Mouse (Mus musculus) limb, embryonic 15.5 days (tissue): Measurements from ENCODE around the gene Mdn1. TPM values are rescaled to one million over a fixed set of nuclear protein-coding genes. Genes with fewer than 3 reads are reported as not detected.

ENCODE experiments used
- ATAC-seq: fragments of 200-750 bp; cut with Nextera tagmentation; 2 replicates; pipeline ENCODE4 v1.8.0; 2017; ENCODE audit warnings: low read depth, moderate TSS enrichment; ENCODE audit not compliant: insufficient number of reproducible peaks, low FRiP score, low TSS enrichment
- H3K27ac ChIP-seq: fragments of 300-500 bp; sonication (generic); 2 replicates; pipeline ENCODE4 v1.5.1; 2015; ENCODE audit warnings: moderate library complexity, mild to moderate bottlenecking, inconsistent platforms
- H3K27me3 ChIP-seq: fragments of 300-500 bp; sonication (generic); 2 replicates; pipeline ENCODE4 v1.6.1; 2015; ENCODE audit warnings: inconsistent platforms
- H3K36me3 ChIP-seq: fragments of 300-500 bp; sonication (generic); 2 replicates; pipeline ENCODE4 v1.6.1; 2015; ENCODE audit warnings: inconsistent platforms
- H3K4me1 ChIP-seq: fragments of 300-500 bp; sonication (generic); 2 replicates; pipeline ENCODE4 v1.6.1; 2015; ENCODE audit warnings: inconsistent platforms
- H3K4me2 ChIP-seq: fragments of 300-500 bp; sonication (generic); 2 replicates; pipeline ENCODE4 v1.6.1; 2015; ENCODE audit warnings: mild to moderate bottlenecking, inconsistent platforms
- H3K4me3 ChIP-seq: fragments of 300-500 bp; sonication (generic); 2 replicates; pipeline ENCODE4 v1.5.1; 2015; ENCODE audit warnings: mild to moderate bottlenecking, inconsistent platforms
- H3K9ac ChIP-seq: fragments of 300-500 bp; sonication (generic); 2 replicates; pipeline ENCODE4 v1.6.1; 2015; ENCODE audit warnings: inconsistent platforms
- H3K9me3 ChIP-seq: fragments of 300-500 bp; sonication (generic); 2 replicates; pipeline ENCODE4 v1.6.1; 2016; ENCODE audit warnings: inconsistent platforms
- WGBS: fragments of 180-500 bp; shearing (Covaris S2); methylation state at CpG from one replicate; pipeline ENCODE4 v1.1.7; 2015; 5-methylcytosine and 5-hydroxymethylcytosine counted together
- polyA plus RNA-seq: library from polyadenylated mRNA; unstranded; fragments of >200 nt; fragmentation: Nextera tagmentation; extraction: Ambion mirVana; gene quantifications from 2 replicates; pipeline ENCODE4 v1.2.1, GENCODE M21; 2015

The Mdn1 gene
- polyA plus RNA-seq, 1 experiment from 2014 or later = 12.0 TPM

GRCm38 (mm10) chr4:32798976-32799375, 142.1 kb downstream of the Mdn1 start:
- WGBS = 82% methylated on average over 4 of the region's 4 CpGs
- H3K4me2 ChIP-seq = no peak overlapping the region
- H3K9me3 ChIP-seq = no peaks in the 10 kb centered on the region
- H3K27ac ChIP-seq = no peak overlapping the region
- H3K4me1 ChIP-seq = peaks cover 9% of the 10 kb centered on the region
- no peak overlapping the region for H3K9ac ChIP-seq
- no peaks in the 10 kb centered on the region for H3K27me3 ChIP-seq
- no peaks in the 10 kb centered on the region for H3K36me3 ChIP-seq
- H3K4me3 ChIP-seq = no peak overlapping the region
- no peak for ATAC-seq

- Histone ChIP-seq H3K27ac (peak within 1 kb of the TSS; percentile 100), H3K9ac (peak within 1 kb of the TSS; percentile 78), H3K4me1 (peaks cover 9% of the 10 kb centered on the region), H3K4me2 (peak within 1 kb of the TSS; percentile 60), H3K9me3 (no peaks in the 10 kb centered on the region), H3K4me3 (peak within 1 kb of the TSS; percentile 90), H3K27me3 (no peaks in the 10 kb centered on the region), H3K36me3 (no peaks in the 10 kb centered on the region)
- peak; percentile 67; the same call in 1 of the 2 replicates for ATAC-seq
- under 1% methylated on average over 52 of the region's 53 CpGs for WGBS
Measured at GRCm38 (mm10) chr4:32799966-32800576, 143.2 kb downstream of the Mdn1 start, which contains the start of gene Lyrm2. Lyrm2 (plus strand) TSS chr4:32800253.

GRCm38 (mm10) chr4:32800577-32801170, 143.8 kb downstream of the Mdn1 start:
- Histone ChIP-seq H3K4me1 (peaks cover 9% of the 10 kb centered on the region), H3K36me3 (no peaks in the 10 kb centered on the region), H3K4me2 (peak overlapping the region; percentile 60), H3K9me3 (no peaks in the 10 kb centered on the region), H3K4me3 (peak overlapping the region; percentile 90), H3K27me3 (no peaks in the 10 kb centered on the region), H3K9ac (peak overlapping the region; percentile 78), H3K27ac (peak overlapping the region; percentile 100)
- ATAC-seq = no peak
- 8% methylated on average over 9 of the region's 9 CpGs for WGBS

GRCm38 (mm10) chr4:32817478-32817877, 160.6 kb downstream of the Mdn1 start:
- WGBS = 64% methylated on average over 5 of the region's 5 CpGs
- no peaks in the 10 kb centered on the region for H3K4me1 ChIP-seq
- no peaks in the 10 kb centered on the region for H3K36me3 ChIP-seq
- H3K4me2 ChIP-seq = no peak overlapping the region
- H3K9me3 ChIP-seq = no peaks in the 10 kb centered on the region
- H3K4me3 ChIP-seq = no peak overlapping the region
- no peaks in the 10 kb centered on the region for H3K27me3 ChIP-seq
- H3K27ac ChIP-seq = no peak overlapping the region
- H3K9ac ChIP-seq = no peak overlapping the region
- no peak for ATAC-seq

GRCm38 (mm10) chr4:32820676-32821075, 163.8 kb downstream of the Mdn1 start:
- H3K9me3 ChIP-seq = no peaks in the 10 kb centered on the region
- WGBS = 93% methylated on average over 3 of the region's 3 CpGs
- H3K9ac ChIP-seq = no peak overlapping the region
- H3K27ac ChIP-seq = no peak overlapping the region
- H3K36me3 ChIP-seq = no peaks in the 10 kb centered on the region
- ATAC-seq = no peak
- no peak overlapping the region for H3K4me2 ChIP-seq
- H3K4me1 ChIP-seq = no peaks in the 10 kb centered on the region
- H3K27me3 ChIP-seq = no peaks in the 10 kb centered on the region
- no peak overlapping the region for H3K4me3 ChIP-seq

GRCm38 (mm10) chr4:32824254-32824653, 167.3 kb downstream of the Mdn1 start:
- H3K27ac ChIP-seq = no peak overlapping the region
- H3K4me2 ChIP-seq = no peak overlapping the region
- H3K36me3 ChIP-seq = no peaks in the 10 kb centered on the region
- H3K4me3 ChIP-seq = no peak overlapping the region
- H3K9me3 ChIP-seq = no peaks in the 10 kb centered on the region
- 58% methylated on average over 8 of the region's 8 CpGs for WGBS
- no peaks in the 10 kb centered on the region for H3K27me3 ChIP-seq
- H3K9ac ChIP-seq = no peak overlapping the region
- ATAC-seq = no peak
- peaks cover 7% of the 10 kb centered on the region for H3K4me1 ChIP-seq

Other genes starting within 250 kb of the Mdn1 start
- not detected in 2 replicates for gene Gja10, start 54.4 kb upstream of the Mdn1 start, polyA plus RNA-seq
- 55.4 and 59.6 TPM in 2 replicates for gene Casp8ap2, start 41.7 kb upstream of the Mdn1 start, polyA plus RNA-seq
- gene Lyrm2, start 143.1 kb downstream of the Mdn1 start, polyA plus RNA-seq = 85.4 and 97.6 TPM in 2 replicates